Mouse (Mus musculus) cortical plate, adult 2 months (tissue): ENCODE results near the gene Dtx3.
A peak's percentile ranks its signal among the peaks of the same experiment; 100 is the strongest.

Source experiments
- CTCF ChIP-seq: fragments of 200-500 bp; IDR thresholded peaks from 2 replicates; pipeline ENCODE4 v1.5.1; 2011; ENCODE audit warnings: mild to moderate bottlenecking, control low read depth, low read length; ENCODE audit not compliant: insufficient read depth; ENCODE audit errors: extremely low read depth
- POLR2A ChIP-seq: fragments of 200-500 bp; IDR thresholded peaks from 2 replicates; pipeline ENCODE4 v1.6.1; 2011; ENCODE audit warnings: mild to moderate bottlenecking, low read length, control low read depth; ENCODE audit not compliant: insufficient read depth; ENCODE audit errors: extremely low read depth

DNA sequence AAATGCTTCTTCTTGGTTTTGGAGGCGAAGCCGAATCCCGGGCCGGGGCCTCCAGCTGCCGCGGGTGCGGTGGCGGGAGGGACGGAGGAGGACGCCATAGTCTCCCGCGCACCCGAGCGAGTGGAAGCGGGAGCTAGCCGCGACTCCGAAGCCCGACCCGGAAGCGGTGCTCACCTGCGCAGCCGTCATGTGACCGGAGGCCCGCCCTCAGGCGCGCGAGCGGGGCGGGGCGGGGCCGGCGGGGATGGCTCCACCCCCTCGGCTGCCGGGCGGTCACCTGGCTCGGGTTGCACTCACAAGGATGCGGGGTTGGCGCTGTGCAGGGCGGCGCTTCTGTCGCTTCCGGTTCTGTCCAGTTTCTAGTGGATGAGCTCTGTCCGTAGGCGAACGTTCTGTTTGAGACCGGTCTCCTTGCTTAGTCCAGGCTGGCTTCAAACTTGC is 15.9 kb upstream of the Dtx3 start, which contains the start of gene Pip4k2c:
- TF ChIP-seq CTCF: no peak
- peak; percentile 72 for TF ChIP-seq POLR2A
